Mouse (Mus musculus) embryonic facial prominence, embryonic 11.5 days (tissue): ENCODE results near the gene Cirbp. TPM values are rescaled to one million over a fixed set of nuclear protein-coding genes. Genes with fewer than 3 reads are reported as not detected.
"Not testable (repeated sequence)": the region's sequence is repeated elsewhere in the genome, so short reads cannot be mapped to it uniquely, and the experiment has no call there.

Experiments
- ATAC-seq: fragments of 200-750 bp; cut with Nextera tagmentation; replicated peaks from 2 replicates; pipeline ENCODE4 v1.8.0; 2017; ENCODE audit warnings: low read depth; ENCODE audit not compliant: insufficient number of reproducible peaks, low FRiP score, low TSS enrichment
- DNase-seq: peaks from one replicate; pipeline ENCODE4 v3.0.0-alpha.2; 2015; ENCODE audit warnings: low spot score
- H3K27ac ChIP-seq: fragments of 300-500 bp; sonication (generic); replicated peaks from 2 replicates; pipeline ENCODE4 v1.5.1; 2014; ENCODE audit warnings: mild to moderate bottlenecking, low read depth, low read length, control low read depth
- H3K27me3 ChIP-seq: fragments of 300-500 bp; sonication (generic); 2 replicates; pipeline ENCODE4 v1.6.1; 2014; ENCODE audit warnings: mild to moderate bottlenecking, low read length, moderate library complexity, mixed read lengths; ENCODE audit not compliant: control insufficient read depth, insufficient read depth
- H3K36me3 ChIP-seq: fragments of 300-500 bp; sonication (generic); replicated peaks from 2 replicates; pipeline ENCODE4 v1.6.1; 2014; ENCODE audit warnings: low read depth, mild to moderate bottlenecking, low read length, moderate library complexity, mixed read lengths; ENCODE audit not compliant: control insufficient read depth, insufficient read depth
- H3K4me1 ChIP-seq: fragments of 300-500 bp; sonication (generic); 2 replicates; pipeline ENCODE4 v1.6.1; 2014; ENCODE audit warnings: low read length, mixed read lengths; ENCODE audit not compliant: control insufficient read depth, insufficient read depth
- H3K4me2 ChIP-seq: fragments of 300-500 bp; sonication (generic); 2 replicates; pipeline ENCODE4 v1.6.1; 2014; ENCODE audit warnings: low read depth, mild to moderate bottlenecking, control low read depth, low read length, moderate library complexity
- H3K4me3 ChIP-seq: fragments of 300-500 bp; sonication (generic); 2 replicates; pipeline ENCODE4 v1.5.1; 2014; ENCODE audit warnings: low read depth, low read length, control low read depth
- H3K9ac ChIP-seq: fragments of 300-500 bp; sonication (generic); replicated peaks from 2 replicates; pipeline ENCODE4 v1.6.1; 2014; ENCODE audit warnings: mild to moderate bottlenecking, control low read depth, low read length
- H3K9me3 ChIP-seq: fragments of 300-500 bp; sonication (generic); replicated peaks from 2 replicates; pipeline ENCODE4 v1.6.1; 2016; ENCODE audit warnings: mild to moderate bottlenecking, low read length, inconsistent platforms, mixed read lengths; ENCODE audit not compliant: control insufficient read depth
- WGBS: fragments of 180-500 bp; shearing (Covaris S2); extraction: QIAGEN DNeasy Blood & Tissue Kit; methylation state at CpG from one replicate; pipeline ENCODE4 v1.1.7; 2014; 5-methylcytosine and 5-hydroxymethylcytosine counted together
- polyA plus RNA-seq: library from polyadenylated mRNA; unstranded; fragments of >200 nt; fragmentation: Nextera tagmentation; extraction: Ambion mirVana; gene quantifications from 2 replicates; pipeline ENCODE4 v1.2.1, GENCODE M21; 2014

The Cirbp gene
- polyA plus RNA-seq, 1 experiment from 2014 or later, result 77.8 TPM

GRCm38 (mm10) chr10:80199440-80200008, 33.7 kb downstream of the Cirbp start:
- no peaks in the 10 kb centered on the region; the same call in 1 of the 2 replicates for H3K4me1 ChIP-seq
- no peaks in the 10 kb centered on the region for H3K36me3 ChIP-seq
- H3K9ac ChIP-seq, result peak overlapping the region; percentile 28; the same call in 1 of the 2 replicates
- no peak overlapping the region for H3K4me2 ChIP-seq
- peak; percentile 63; the same call in 1 of the 2 replicates for ATAC-seq
- DNase-seq, result peak; percentile 91
- 52% methylated on average over 3 of the region's 3 CpGs for WGBS
- H3K9me3 ChIP-seq, result no peaks in the 10 kb centered on the region
- no peaks in the 10 kb centered on the region for H3K27me3 ChIP-seq
- H3K27ac ChIP-seq, result no peak overlapping the region
- H3K4me3 ChIP-seq, result no peak overlapping the region

DNA sequence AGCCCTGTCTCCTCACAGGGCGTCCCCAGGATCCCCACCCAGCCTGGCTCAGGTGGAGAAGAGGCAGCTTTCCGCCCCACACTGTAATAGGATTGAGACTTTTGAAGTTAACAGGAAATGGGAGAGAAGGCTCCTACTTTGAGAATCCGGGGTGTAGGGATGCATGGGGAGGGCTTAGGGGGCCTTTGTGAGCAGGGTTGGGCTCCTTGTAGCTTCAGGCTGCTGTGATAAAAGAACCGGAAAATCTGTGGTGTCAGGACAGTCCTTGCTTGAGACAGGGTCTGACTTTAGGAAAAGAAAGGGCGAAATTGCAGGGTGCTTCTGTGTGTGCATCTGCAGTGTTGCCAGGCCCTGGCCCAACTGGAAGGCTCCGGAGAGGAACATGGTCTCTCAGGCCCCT, 34.7 kb downstream of the Cirbp start:
- H3K27me3 ChIP-seq, result no peaks in the 10 kb centered on the region
- H3K4me1 ChIP-seq, result no peaks in the 10 kb centered on the region; the same call in 1 of the 2 replicates
- DNase-seq (no peak), ATAC-seq (no peak)
- H3K27ac ChIP-seq, result no peak overlapping the region
- H3K4me2 ChIP-seq, result no peak overlapping the region
- H3K36me3 ChIP-seq, result no peaks in the 10 kb centered on the region
- 60% methylated on average over 6 of the region's 6 CpGs for WGBS
- no peak overlapping the region for H3K9ac ChIP-seq
- no peaks in the 10 kb centered on the region for H3K9me3 ChIP-seq
- H3K4me3 ChIP-seq, result no peak overlapping the region

- H3K9me3 ChIP-seq, result no peaks in the 10 kb centered on the region
- peak overlapping the region; percentile 32; the same call in 1 of the 2 replicates for H3K9ac ChIP-seq
- H3K4me3 ChIP-seq, result no peak overlapping the region
- ATAC-seq, result no peak
- no peaks in the 10 kb centered on the region; the same call in 1 of the 2 replicates for H3K27me3 ChIP-seq
- H3K4me2 ChIP-seq, result no peak overlapping the region
- DNase-seq, result no peak
- H3K4me1 ChIP-seq, result no peaks in the 10 kb centered on the region; the same call in 1 of the 2 replicates
- H3K36me3 ChIP-seq, result no peaks in the 10 kb centered on the region
- WGBS, result 27% methylated on average over 7 of the region's 7 CpGs
- no peak overlapping the region for H3K27ac ChIP-seq
Measured at GRCm38 (mm10) chr10:80204055-80204454, 38.3 kb downstream of the Cirbp start.

DNA sequence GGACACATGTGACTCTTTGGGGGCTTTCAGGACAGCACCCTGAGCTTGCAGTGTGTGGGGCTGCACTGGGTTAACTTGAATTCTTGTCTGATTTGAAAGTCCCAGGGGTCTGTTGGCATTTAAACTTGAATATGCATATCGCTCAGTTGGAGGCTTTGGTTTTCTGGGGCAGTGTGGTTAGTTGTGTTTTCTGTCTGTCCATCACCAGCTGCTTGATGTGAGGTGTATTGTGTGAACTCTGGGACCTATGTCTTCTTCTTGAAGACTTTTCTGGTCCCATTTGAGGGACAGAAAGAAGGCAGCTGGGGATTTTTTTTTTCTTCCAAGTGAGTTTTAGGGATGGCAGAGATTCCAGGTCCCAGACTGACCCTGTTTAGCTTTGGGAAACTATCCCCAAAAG, 41.4 kb downstream of the Cirbp start:
- no peak for ATAC-seq
- WGBS, result 56% methylated on average over 1 of the region's 1 CpGs
- no peaks in the 10 kb centered on the region for H3K36me3 ChIP-seq
- no peaks in the 10 kb centered on the region; the same call in 1 of the 2 replicates for H3K27me3 ChIP-seq
- H3K4me3 ChIP-seq, result no peak overlapping the region
- H3K9me3 ChIP-seq, result no peaks in the 10 kb centered on the region
- no peak for DNase-seq
- no peak overlapping the region for H3K4me2 ChIP-seq
- H3K27ac ChIP-seq, result no peak overlapping the region
- no peaks in the 10 kb centered on the region for H3K4me1 ChIP-seq
- no peak overlapping the region for H3K9ac ChIP-seq

DNA sequence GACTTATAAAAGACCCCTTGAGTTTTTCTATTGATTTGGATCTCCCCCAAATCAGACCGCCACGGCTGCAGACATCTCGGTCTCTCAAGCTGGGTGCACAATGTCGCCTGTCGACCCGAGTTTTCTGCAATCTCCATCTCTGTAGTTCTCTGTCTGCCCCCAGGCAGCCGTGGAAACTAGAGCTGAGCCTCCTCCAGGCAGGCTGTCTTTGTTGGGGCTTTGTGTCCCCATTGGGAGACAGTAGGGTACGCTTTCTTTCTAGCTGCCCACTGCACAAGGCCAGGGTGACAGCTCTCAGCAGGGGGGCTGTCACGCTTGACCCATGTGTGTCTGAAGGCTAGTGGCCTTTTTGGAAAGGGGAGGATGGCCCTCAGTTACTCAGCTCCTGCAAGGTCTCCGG, 41.9 kb downstream of the Cirbp start:
- no peak overlapping the region for H3K27ac ChIP-seq
- DNase-seq (no peak), ATAC-seq (no peak)
- no peak overlapping the region for H3K4me2 ChIP-seq
- H3K9me3 ChIP-seq, result no peaks in the 10 kb centered on the region
- no peaks in the 10 kb centered on the region; the same call in 1 of the 2 replicates for H3K27me3 ChIP-seq
- H3K4me3 ChIP-seq, result no peak overlapping the region
- 45% methylated on average over 10 of the region's 10 CpGs for WGBS
- no peaks in the 10 kb centered on the region for H3K4me1 ChIP-seq
- H3K36me3 ChIP-seq, result no peaks in the 10 kb centered on the region
- no peak overlapping the region for H3K9ac ChIP-seq

DNA sequence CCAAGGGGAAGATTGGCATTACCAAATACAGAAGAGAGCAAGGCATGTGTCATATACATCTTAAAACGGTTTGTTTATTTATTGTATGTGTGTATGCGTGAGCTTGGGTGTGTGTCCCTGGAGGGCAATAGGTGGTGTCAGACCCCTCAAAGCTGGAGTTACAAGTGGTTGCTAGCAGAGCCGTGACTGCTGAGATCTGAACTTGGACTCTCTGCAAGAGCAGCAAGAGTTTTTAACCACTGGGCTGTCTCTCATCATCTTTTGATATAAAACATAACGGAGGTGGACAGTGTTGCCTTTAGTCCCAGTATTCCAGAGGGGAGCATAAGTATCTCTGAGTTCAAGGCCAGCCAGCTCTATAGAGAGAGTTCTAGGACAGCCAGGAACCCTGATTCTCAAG, 42.5 kb downstream of the Cirbp start:
- no peak for DNase-seq
- Histone ChIP-seq H3K27ac (no peak overlapping the region), H3K27me3 (no peaks in the 10 kb centered on the region; the same call in 1 of the 2 replicates), H3K9ac (no peak overlapping the region), H3K4me3 (no peak overlapping the region), H3K4me1 (no peaks in the 10 kb centered on the region), H3K36me3 (no peaks in the 10 kb centered on the region), H3K4me2 (no peak overlapping the region), H3K9me3 (no peaks in the 10 kb centered on the region)
- no peak for ATAC-seq
- WGBS, result 78% methylated on average over 4 of the region's 4 CpGs

DNA sequence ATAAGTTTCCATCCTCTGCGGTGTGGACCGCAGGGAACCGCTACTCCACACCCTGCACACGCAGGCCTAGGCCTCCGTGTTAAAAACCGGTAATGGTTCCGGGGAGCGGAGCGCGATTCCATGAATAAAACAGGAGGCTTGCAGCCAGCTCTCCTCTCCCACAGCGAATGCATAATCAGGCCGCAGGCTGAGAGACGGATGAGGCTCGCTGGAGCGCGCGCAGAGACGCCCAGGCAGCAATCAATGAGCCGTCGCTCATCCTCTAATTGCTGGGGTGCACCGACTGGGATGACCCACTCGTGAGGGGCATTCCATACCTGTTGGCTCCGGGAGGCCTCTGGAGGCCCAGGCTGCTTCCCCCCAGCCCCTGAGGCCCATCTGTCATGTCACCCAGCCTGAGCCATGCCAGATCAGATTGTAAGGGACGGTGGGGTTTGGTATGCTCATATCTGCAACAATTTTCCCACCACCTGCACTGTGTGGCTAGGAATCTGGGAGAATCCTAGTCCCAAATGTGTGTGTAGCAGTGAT, 43.1 kb downstream of the Cirbp start:
- Histone ChIP-seq H3K4me1 (no peaks in the 10 kb centered on the region), H3K4me2 (no peak overlapping the region; the same call in 1 of the 2 replicates), H3K9me3 (no peaks in the 10 kb centered on the region), H3K27ac (no peak overlapping the region), H3K4me3 (no peak overlapping the region), H3K27me3 (no peaks in the 10 kb centered on the region; the same call in 1 of the 2 replicates), H3K36me3 (no peaks in the 10 kb centered on the region), H3K9ac (peak overlapping the region; percentile 41)
- ATAC-seq (peak; percentile 44; the same call in 1 of the 2 replicates), DNase-seq (peak; percentile 38)
- WGBS, result 12% methylated on average over 24 of the region's 24 CpGs

GRCm38 (mm10) chr10:80211547-80212103, 45.8 kb downstream of the Cirbp start:
- H3K4me1 ChIP-seq, H3K9me3 ChIP-seq, H3K4me2 ChIP-seq, H3K27me3 ChIP-seq, H3K4me3 ChIP-seq, H3K36me3 ChIP-seq, DNase-seq, H3K9ac ChIP-seq, ATAC-seq, H3K27ac ChIP-seq: not testable (repeated sequence)
- 76% methylated on average over 7 of the region's 7 CpGs for WGBS
